Mouse (Mus musculus) G1E (cell line): ENCODE results near the gene Kdm1a.

Experiments
- CTCF ChIP-seq: IDR thresholded peaks from 2 replicates; pipeline ENCODE4 v1.5.1; 2012; ENCODE audit warnings: low read depth, low read length, inconsistent platforms, mixed read lengths
- GATA1 ChIP-seq: IDR thresholded peaks from 2 replicates; pipeline ENCODE4 v1.6.1; 2012; ENCODE audit warnings: borderline replicate concordance, low read length, inconsistent platforms, mixed read lengths
- GATA2 ChIP-seq: IDR thresholded peaks from 2 replicates; pipeline ENCODE4 v1.6.1; 2012; ENCODE audit warnings: low read depth, low read length, inconsistent platforms, borderline replicate concordance
- TAL1 ChIP-seq: conservative IDR thresholded peaks from 2 replicates; pipeline ENCODE4 v1.6.1; 2012; ENCODE audit warnings: low read depth, low read length, inconsistent platforms, mixed read lengths

DNA sequence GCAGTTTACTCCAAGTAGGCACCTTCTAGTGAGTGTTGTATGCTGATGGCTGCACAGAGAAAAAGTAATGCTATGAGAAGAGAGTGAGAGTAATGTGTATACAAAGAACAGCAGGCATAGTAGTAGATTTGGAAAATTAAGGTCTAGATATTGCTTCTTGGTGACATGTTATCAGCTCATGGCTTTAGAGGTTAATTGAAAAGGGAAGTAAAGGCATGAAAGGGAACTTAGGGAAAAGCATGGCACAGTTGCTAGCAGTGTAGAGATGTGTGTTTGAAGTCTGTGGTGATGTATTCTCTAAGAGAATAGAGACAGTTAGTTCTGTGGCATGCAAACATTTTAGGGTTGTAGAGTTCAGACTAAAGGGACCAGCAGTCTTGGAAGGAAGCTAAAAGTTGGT, 82.7 kb downstream of the Kdm1a start:
- TF ChIP-seq GATA2 (no peak), TAL1 (no peak), CTCF (no peak), GATA1 (no peak)
